Mouse (Mus musculus): ENCODE data around the gene Tecpr1. TPM values are rescaled to one million over a fixed set of nuclear protein-coding genes. Genes with fewer than 3 reads are reported as not detected.

The Tecpr1 gene
- polyA plus RNA-seq, 1 experiment from 2014 or later: 21.7 TPM

- no peak for DNase-seq (ENCODE audit: low spot score)
- ATAC-seq: no peak
- H3K4me3 ChIP-seq (ENCODE audit: low read depth, low read length): no peak overlapping the region
- 93% methylated on average over 5 of the region's 5 CpGs for WGBS
- peaks cover 56% of the 10 kb centered on the region for H3K36me3 ChIP-seq (ENCODE audit: control insufficient read depth, insufficient read depth, low read length)
- H3K4me1 ChIP-seq (ENCODE audit: control insufficient read depth, insufficient read depth, low read length): no peaks in the 10 kb centered on the region
- no peaks in the 10 kb centered on the region for H3K9me3 ChIP-seq (replicated peaks; ENCODE audit: control insufficient read depth, low read length)
- H3K27me3 ChIP-seq (replicated peaks; ENCODE audit: control insufficient read depth, insufficient read depth, low read length): no peaks in the 10 kb centered on the region
- no peak overlapping the region for H3K4me2 ChIP-seq (ENCODE audit: low read length)
- H3K9ac ChIP-seq (ENCODE audit: low read length): no peak overlapping the region
- H3K27ac ChIP-seq (ENCODE audit: low read depth, low read length): no peak overlapping the region
These were observed 61.2 kb downstream of the Tecpr1 start for GRCm38 (mm10) chr5:144162080-144162812.

- no peak overlapping the region for H3K9ac ChIP-seq (ENCODE audit: low read length)
- 88% methylated on average over 8 of the region's 8 CpGs for WGBS
- 0 out of 2 replicates have a peak overlapping the region, but pooled peaks have one; percentile 60 for H3K27ac ChIP-seq (ENCODE audit: low read depth, low read length)
- no peaks in the 10 kb centered on the region for H3K27me3 ChIP-seq (replicated peaks; ENCODE audit: control insufficient read depth, insufficient read depth, low read length)
- no peaks in the 10 kb centered on the region for H3K4me1 ChIP-seq (ENCODE audit: control insufficient read depth, insufficient read depth, low read length)
- H3K4me2 ChIP-seq (ENCODE audit: low read length): no peak overlapping the region
- ATAC-seq: no peak
- DNase-seq (ENCODE audit: low spot score): peak; percentile 8
- H3K9me3 ChIP-seq (replicated peaks; ENCODE audit: control insufficient read depth, low read length): no peaks in the 10 kb centered on the region
- H3K36me3 ChIP-seq (ENCODE audit: control insufficient read depth, insufficient read depth, low read length): peaks cover 43% of the 10 kb centered on the region
- no peak overlapping the region for H3K4me3 ChIP-seq (ENCODE audit: low read depth, low read length)
These were observed 64.3 kb downstream of the Tecpr1 start for GRCm38 (mm10) chr5:144159137-144159536.

DNA sequence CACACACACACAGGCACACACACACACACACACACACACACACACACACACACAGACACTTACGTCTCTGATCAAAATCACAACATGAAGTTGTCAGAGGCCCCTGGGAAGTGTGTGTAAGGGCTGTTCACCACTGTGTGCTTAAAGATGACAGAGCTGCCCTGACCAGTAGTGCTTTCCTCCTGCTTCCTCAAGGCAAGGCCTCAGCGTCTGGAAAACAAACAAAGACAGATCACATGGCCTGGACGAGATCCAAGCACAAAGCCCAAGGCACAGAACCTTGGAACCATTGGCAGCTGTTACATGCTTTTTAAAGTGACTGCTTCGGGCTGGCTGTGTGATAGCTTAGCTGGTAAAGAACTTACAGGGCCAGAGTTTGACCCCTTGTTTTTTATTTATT is 64.8 kb downstream of the Tecpr1 start:
- Histone ChIP-seq H3K9ac (ENCODE audit: low read length) (no peak overlapping the region; the same call in 1 of the 2 replicates), H3K4me1 (ENCODE audit: control insufficient read depth, insufficient read depth, low read length) (no peaks in the 10 kb centered on the region), H3K4me3 (ENCODE audit: low read depth, low read length) (no peak overlapping the region), H3K27ac (ENCODE audit: low read depth, low read length) (peak overlapping the region; percentile 60; the same call in 1 of the 2 replicates), H3K4me2 (ENCODE audit: low read length) (no peak overlapping the region), H3K9me3 (replicated peaks; ENCODE audit: control insufficient read depth, low read length) (no peaks in the 10 kb centered on the region), H3K36me3 (ENCODE audit: control insufficient read depth, insufficient read depth, low read length) (peaks cover 38% of the 10 kb centered on the region), H3K27me3 (replicated peaks; ENCODE audit: control insufficient read depth, insufficient read depth, low read length) (no peaks in the 10 kb centered on the region)
- WGBS: 15% methylated on average over 4 of the region's 4 CpGs
- DNase-seq (ENCODE audit: low spot score): peak; percentile 87
- peak; percentile 83 for ATAC-seq

- peaks cover 39% of the 10 kb centered on the region for H3K36me3 ChIP-seq (ENCODE audit: control insufficient read depth, insufficient read depth, low read length)
- no peaks in the 10 kb centered on the region for H3K4me1 ChIP-seq (ENCODE audit: control insufficient read depth, insufficient read depth, low read length)
- no peak overlapping the region for H3K27ac ChIP-seq (ENCODE audit: low read depth, low read length)
- peak; percentile 69; the same call in 1 of the 2 replicates for ATAC-seq
- WGBS: 27% methylated on average over 7 of the region's 7 CpGs
- H3K4me2 ChIP-seq (ENCODE audit: low read length): no peak overlapping the region
- H3K4me3 ChIP-seq (ENCODE audit: low read depth, low read length): no peak overlapping the region
- no peak overlapping the region for H3K9ac ChIP-seq (ENCODE audit: low read length)
- H3K9me3 ChIP-seq (replicated peaks; ENCODE audit: control insufficient read depth, low read length): no peaks in the 10 kb centered on the region
- peak; percentile 88 for DNase-seq (ENCODE audit: low spot score)
- no peaks in the 10 kb centered on the region for H3K27me3 ChIP-seq (replicated peaks; ENCODE audit: control insufficient read depth, insufficient read depth, low read length)
These were observed 68.9 kb downstream of the Tecpr1 start for GRCm38 (mm10) chr5:144154528-144154927.

- H3K9me3 ChIP-seq (replicated peaks; ENCODE audit: control insufficient read depth, low read length): no peaks in the 10 kb centered on the region
- H3K36me3 ChIP-seq (ENCODE audit: control insufficient read depth, insufficient read depth, low read length): peaks cover 33% of the 10 kb centered on the region
- no peaks in the 10 kb centered on the region for H3K27me3 ChIP-seq (replicated peaks; ENCODE audit: control insufficient read depth, insufficient read depth, low read length)
- no peaks in the 10 kb centered on the region for H3K4me1 ChIP-seq (ENCODE audit: control insufficient read depth, insufficient read depth, low read length)
- H3K4me3 ChIP-seq (ENCODE audit: low read depth, low read length): no peak overlapping the region
- WGBS: 92% methylated on average over 4 of the region's 4 CpGs
- ATAC-seq (no peak), DNase-seq (ENCODE audit: low spot score) (no peak)
- H3K27ac ChIP-seq (ENCODE audit: low read depth, low read length): no peak overlapping the region
- no peak overlapping the region for H3K4me2 ChIP-seq (ENCODE audit: low read length)
- no peak overlapping the region for H3K9ac ChIP-seq (ENCODE audit: low read length)
These were observed 72.1 kb downstream of the Tecpr1 start for GRCm38 (mm10) chr5:144151270-144151669.

- Histone ChIP-seq H3K36me3 (ENCODE audit: control insufficient read depth, insufficient read depth, low read length) (peaks cover 39% of the 10 kb centered on the region), H3K4me1 (ENCODE audit: control insufficient read depth, insufficient read depth, low read length) (no peaks in the 10 kb centered on the region), H3K9me3 (replicated peaks; ENCODE audit: control insufficient read depth, low read length) (no peaks in the 10 kb centered on the region), H3K9ac (ENCODE audit: low read length) (no peak overlapping the region), H3K4me3 (ENCODE audit: low read depth, low read length) (no peak overlapping the region), H3K27me3 (replicated peaks; ENCODE audit: control insufficient read depth, insufficient read depth, low read length) (no peaks in the 10 kb centered on the region), H3K27ac (ENCODE audit: low read depth, low read length) (no peak overlapping the region), H3K4me2 (ENCODE audit: low read length) (no peak overlapping the region)
- WGBS: 90% methylated on average over 4 of the region's 4 CpGs
- DNase-seq (ENCODE audit: low spot score) (no peak), ATAC-seq (no peak)
These were observed 73.9 kb downstream of the Tecpr1 start for GRCm38 (mm10) chr5:144149530-144149929.

- Histone ChIP-seq H3K4me1 (ENCODE audit: control insufficient read depth, insufficient read depth, low read length) (no peaks in the 10 kb centered on the region), H3K9me3 (replicated peaks; ENCODE audit: control insufficient read depth, low read length) (no peaks in the 10 kb centered on the region), H3K9ac (ENCODE audit: low read length) (no peak overlapping the region), H3K4me3 (ENCODE audit: low read depth, low read length) (no peak overlapping the region), H3K4me2 (ENCODE audit: low read length) (no peak overlapping the region), H3K27ac (ENCODE audit: low read depth, low read length) (no peak overlapping the region), H3K27me3 (replicated peaks; ENCODE audit: control insufficient read depth, insufficient read depth, low read length) (no peaks in the 10 kb centered on the region), H3K36me3 (ENCODE audit: control insufficient read depth, insufficient read depth, low read length) (peaks cover 45% of the 10 kb centered on the region)
- ATAC-seq (no peak), DNase-seq (ENCODE audit: low spot score) (no peak)
These were observed 76.5 kb downstream of the Tecpr1 start for GRCm38 (mm10) chr5:144146898-144147297.

Other genes starting within 250 kb of the Tecpr1 start
- 93.0 and 98.1 TPM in 2 replicates for gene Ccz1, start 208.7 kb downstream of the Tecpr1 start, polyA plus RNA-seq (2014; fragmentation: Nextera tagmentation; extraction: Ambion mirVana)
- 0.90 TPM in 1 of 2 replicates, not detected in the other for gene Ocm, start 196.9 kb downstream of the Tecpr1 start, polyA plus RNA-seq (2014; fragmentation: Nextera tagmentation; extraction: Ambion mirVana)
- 5.2 and 7.4 TPM in 2 replicates for gene Lmtk2, start 123.2 kb downstream of the Tecpr1 start, polyA plus RNA-seq (2014; fragmentation: Nextera tagmentation; extraction: Ambion mirVana)
- gene Bhlha15, start 33.3 kb downstream of the Tecpr1 start, polyA plus RNA-seq (2014; fragmentation: Nextera tagmentation; extraction: Ambion mirVana): 0.06 TPM in 1 of 2 replicates, not detected in the other
- gene Bri3, start 20.8 kb upstream of the Tecpr1 start, polyA plus RNA-seq (2014; fragmentation: Nextera tagmentation; extraction: Ambion mirVana): 82.8 and 105 TPM in 2 replicates
- gene Baiap2l1, start 134.5 kb upstream of the Tecpr1 start, polyA plus RNA-seq (2014; fragmentation: Nextera tagmentation; extraction: Ambion mirVana): 0.81 and 1.1 TPM in 2 replicates